Mouse (Mus musculus): ENCODE data around the gene Mthfd2. TPM values are rescaled to one million over a fixed set of nuclear protein-coding genes. Genes with fewer than 3 reads are reported as not detected.

Gene Mthfd2
- total RNA-seq, 4 experiments from 2014 or later: 5.3 to 8.7 (median 7.0) TPM

- DNase-seq (ENCODE audit: low spot score in 2 of 2): no peak
Observed at GRCm38 (mm10) chr6:83341387-83341786, 15.7 kb upstream of the Mthfd2 start.

- DNase-seq (ENCODE audit: low spot score in 2 of 2): no peak
Observed at GRCm38 (mm10) chr6:83327591-83328190, 2.0 kb upstream of the Mthfd2 start.

- no peak for DNase-seq (ENCODE audit: low spot score in 2 of 2)
Observed at GRCm38 (mm10) chr6:83326761-83327160, 1.1 kb upstream of the Mthfd2 start.

- DNase-seq (ENCODE audit: low spot score in 2 of 2): no peak
Observed at GRCm38 (mm10) chr6:83326394-83326736, 657 bp upstream of the Mthfd2 start.

- no peak for DNase-seq (ENCODE audit: low spot score in 2 of 2)
Observed at GRCm38 (mm10) chr6:83323652-83324419, 1.9 kb downstream of the Mthfd2 start.

- no peak for DNase-seq (ENCODE audit: low spot score in 2 of 2)
Observed at GRCm38 (mm10) chr6:83322794-83323193, 2.9 kb downstream of the Mthfd2 start.

GRCm38 (mm10) chr6:83321927-83322326, 3.8 kb downstream of the Mthfd2 start:
- no peak for DNase-seq (ENCODE audit: low spot score in 2 of 2)

GRCm38 (mm10) chr6:83317108-83317741, 8.5 kb downstream of the Mthfd2 start:
- peak; percentile 76 to 92 for DNase-seq (ENCODE audit: low spot score in 2 of 2)

GRCm38 (mm10) chr6:83316022-83316421, 9.7 kb downstream of the Mthfd2 start:
- no peak for DNase-seq (ENCODE audit: low spot score in 2 of 2)

- no peak for DNase-seq (ENCODE audit: low spot score in 2 of 2)
Observed at GRCm38 (mm10) chr6:83315293-83315692, 10.4 kb downstream of the Mthfd2 start.

- DNase-seq (ENCODE audit: low spot score in 2 of 2): no peak
Observed at GRCm38 (mm10) chr6:83312514-83312913, 13.2 kb downstream of the Mthfd2 start.

- no peak for DNase-seq (ENCODE audit: low spot score in 2 of 2)
Observed at GRCm38 (mm10) chr6:83312021-83312420, 13.7 kb downstream of the Mthfd2 start.

- DNase-seq (ENCODE audit: low spot score in 2 of 2): no peak
Observed at GRCm38 (mm10) chr6:83311206-83311605, 14.5 kb downstream of the Mthfd2 start.

GRCm38 (mm10) chr6:83309017-83309416, 16.7 kb downstream of the Mthfd2 start:
- DNase-seq (ENCODE audit: low spot score in 2 of 2): no peak

- no peak for DNase-seq (ENCODE audit: low spot score in 2 of 2)
Observed at GRCm38 (mm10) chr6:83302264-83302663, 23.4 kb downstream of the Mthfd2 start.

GRCm38 (mm10) chr6:83301294-83301693, 24.4 kb downstream of the Mthfd2 start:
- no peak for DNase-seq (ENCODE audit: low spot score in 2 of 2)

GRCm38 (mm10) chr6:83300447-83301229, 25.1 kb downstream of the Mthfd2 start:
- no peak for DNase-seq (ENCODE audit: low spot score in 2 of 2)

GRCm38 (mm10) chr6:83280256-83280955, 45.3 kb downstream of the Mthfd2 start:
- no peak for DNase-seq (ENCODE audit: low spot score in 2 of 2)

- DNase-seq (ENCODE audit: low spot score in 2 of 2): no peak
Observed at GRCm38 (mm10) chr6:83278881-83279280, 46.8 kb downstream of the Mthfd2 start.

GRCm38 (mm10) chr6:83277151-83277550, 48.6 kb downstream of the Mthfd2 start:
- no peak for DNase-seq (ENCODE audit: low spot score in 2 of 2)

GRCm38 (mm10) chr6:83273733-83274132, 52.0 kb downstream of the Mthfd2 start:
- DNase-seq (ENCODE audit: low spot score in 2 of 2): no peak
